Mouse (Mus musculus) embryo, embryonic 11.5 days (tissue): ENCODE measurements around the gene Fam163a.
"Not testable (repeated sequence)": the region's sequence is repeated elsewhere in the genome, so short reads cannot be mapped to it uniquely, and the experiment has no call there.

ENCODE experiments used
- DNase-seq: peaks from one replicate; pipeline ENCODE4 v3.0.0-alpha.2; 2012; ENCODE audit warnings: low read depth, low spot score

Fam163a gene

DNA sequence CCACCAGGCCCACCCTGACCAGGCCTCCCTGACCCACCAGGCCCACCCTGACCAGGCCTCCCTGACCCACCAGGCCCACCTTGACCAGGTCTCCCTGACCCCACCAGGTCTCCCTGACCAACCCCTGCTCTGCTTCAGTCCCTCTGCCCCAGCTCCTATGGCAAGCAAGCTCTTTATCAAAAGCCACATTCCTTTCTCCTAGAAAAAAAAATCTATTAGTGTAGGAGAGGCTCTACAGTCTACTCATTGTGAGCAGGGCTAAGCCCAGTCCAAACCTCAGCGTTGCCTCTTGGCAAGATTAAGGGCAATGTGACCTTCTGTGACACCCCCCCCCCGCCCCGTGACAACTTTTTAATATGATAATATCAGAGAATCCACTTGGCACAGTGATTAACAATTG, 120.2 kb downstream of the Fam163a start:
- DNase-seq = no peak

DNA sequence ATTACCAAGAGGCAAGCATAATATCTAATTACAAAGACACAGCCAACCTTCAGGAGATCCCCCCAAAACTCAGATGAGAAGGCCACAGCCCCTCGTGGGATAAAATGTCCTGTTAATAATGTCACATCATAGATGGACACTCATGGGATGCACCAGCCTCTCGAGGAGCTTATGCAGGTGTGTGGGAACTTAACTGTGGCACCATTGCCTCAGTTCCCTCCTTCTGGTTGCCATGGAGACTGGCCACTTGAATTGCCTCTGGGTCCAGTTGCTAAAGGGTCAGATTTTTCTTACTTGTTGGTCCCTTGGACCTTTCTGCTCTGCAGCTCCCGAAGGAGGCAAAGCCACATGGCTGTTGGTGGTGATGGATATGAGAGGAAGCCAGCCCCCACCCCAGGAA, 127.2 kb downstream of the Fam163a start:
- no peak for DNase-seq

DNA sequence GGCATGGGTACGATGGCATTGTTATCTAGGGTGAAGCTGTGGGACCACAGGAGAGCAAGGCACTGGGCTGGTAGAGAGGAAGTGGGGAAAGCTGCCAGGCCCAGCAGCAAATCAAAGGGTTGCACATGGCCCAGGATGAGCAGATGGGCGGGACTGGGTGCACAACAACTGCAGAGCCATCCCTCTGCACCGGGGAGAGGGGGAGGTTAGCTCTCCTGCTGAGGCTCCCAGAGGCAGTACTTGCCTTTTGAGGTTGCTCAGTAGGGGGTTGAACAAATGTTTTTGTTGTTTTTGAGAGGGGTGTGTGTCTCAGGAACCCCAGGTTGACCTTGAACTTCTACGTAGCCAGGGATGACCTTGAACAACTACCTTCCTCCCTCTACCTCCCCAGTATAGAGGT, 128.4 kb downstream of the Fam163a start:
- no peak for DNase-seq

DNA sequence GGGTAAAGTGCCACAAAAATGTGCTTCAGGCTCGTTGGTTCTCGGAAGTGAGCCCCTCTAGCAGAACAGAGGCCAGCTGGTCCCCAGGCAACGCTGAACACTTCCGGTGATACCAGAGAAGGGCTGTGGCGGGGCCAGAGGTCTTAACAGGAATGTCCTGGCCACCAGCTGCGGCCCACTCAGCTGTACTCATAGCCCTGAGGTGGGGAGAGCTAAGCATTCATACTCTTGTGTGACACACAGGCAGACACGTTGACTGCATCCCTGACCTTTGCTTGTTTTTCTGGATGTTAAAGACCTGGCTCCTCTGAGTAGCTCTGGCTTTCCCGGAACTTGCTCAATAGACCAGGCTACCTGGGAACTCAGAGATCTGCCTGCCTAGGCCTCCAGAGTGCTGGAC, 130.3 kb downstream of the Fam163a start:
- no peak for DNase-seq

DNA sequence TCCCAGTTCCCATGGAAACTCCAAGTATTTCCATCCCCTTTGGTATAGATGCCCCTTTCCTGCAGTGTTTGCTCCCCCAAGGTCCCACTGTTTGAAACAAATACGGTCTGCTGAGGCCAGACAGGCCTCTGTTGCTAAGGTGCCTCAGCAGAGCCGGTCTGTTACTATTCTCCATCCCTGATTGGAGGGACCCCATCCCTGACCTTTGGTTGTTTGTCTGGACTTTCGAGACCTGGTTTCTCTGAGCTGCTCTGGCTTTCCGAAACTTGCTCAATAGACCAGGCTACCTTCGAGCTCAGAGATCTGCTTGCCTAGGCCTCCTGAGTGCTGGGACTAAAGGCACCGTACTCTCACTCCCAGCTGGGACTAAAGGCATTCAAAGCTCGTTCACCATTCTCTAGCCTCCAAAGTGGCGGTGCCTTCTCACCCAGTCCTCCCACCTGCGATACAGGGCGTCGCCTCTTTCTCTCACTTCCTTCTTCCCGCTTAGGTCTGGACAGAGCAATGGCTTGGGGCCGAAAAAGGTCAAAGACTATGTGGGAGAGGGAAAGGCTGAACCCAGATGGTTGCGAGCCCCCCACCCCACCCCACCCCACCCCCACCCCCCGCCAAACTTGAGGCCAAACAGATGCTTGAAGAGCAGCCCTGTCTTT, 131.5 kb downstream of the Fam163a start:
- no peak for DNase-seq

DNA sequence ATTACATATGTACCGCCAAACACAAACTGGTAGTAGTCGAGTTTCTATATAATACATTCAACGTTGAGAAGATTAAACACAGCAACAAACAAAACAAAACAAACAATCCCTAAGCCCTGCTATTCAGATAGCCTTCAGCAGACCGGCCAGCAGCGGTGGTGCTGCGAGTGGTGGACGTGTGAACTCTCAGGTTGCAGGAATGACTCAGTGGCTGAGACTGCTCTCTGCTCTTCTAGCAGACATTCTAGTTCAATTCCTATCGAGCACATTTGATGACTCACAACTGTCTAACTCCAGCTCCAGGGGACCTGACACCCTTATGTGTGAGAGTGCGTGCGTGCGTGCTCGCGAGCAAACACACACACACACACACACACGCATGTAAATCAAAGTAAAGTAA, 134.7 kb downstream of the Fam163a start:
- DNase-seq = no peak

DNA sequence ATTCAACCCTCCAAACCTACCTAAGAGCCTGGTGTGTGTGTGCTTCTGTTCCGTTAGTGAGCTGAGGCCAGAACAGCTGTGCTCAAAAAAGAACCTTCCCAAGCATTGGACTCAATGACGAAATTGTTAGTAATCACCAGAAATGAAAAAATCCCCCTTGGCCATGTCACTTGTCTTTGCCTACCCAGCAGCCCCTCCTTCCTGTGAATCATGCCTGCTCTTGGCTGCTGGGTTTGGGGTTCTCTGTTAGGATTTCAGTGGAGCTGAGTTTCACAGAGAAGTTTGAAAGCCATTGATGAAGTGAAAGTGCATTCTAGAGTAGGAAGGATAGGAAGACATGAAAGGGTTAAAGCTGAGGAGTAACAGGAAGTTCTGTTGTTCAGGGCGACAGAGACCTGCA, 138.7 kb downstream of the Fam163a start:
- no peak for DNase-seq

DNA sequence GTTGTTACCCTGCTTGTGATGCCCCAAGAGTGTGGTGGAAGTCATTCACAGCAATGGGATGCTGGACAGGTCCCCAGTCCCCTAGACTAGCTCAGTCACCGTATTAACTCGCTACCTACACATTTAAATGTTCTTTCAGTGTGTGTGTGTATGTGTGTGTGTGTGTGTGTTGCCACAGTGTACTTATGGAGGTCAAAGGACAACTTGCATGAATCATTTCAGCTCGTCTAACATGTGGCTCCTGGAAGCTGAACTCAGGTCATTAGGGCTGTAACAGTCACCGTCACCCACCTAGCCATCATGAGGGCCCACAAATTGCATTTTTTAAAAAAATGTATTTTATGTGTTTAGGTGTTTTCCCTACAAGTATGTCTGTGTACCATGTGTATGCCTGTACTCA, 142.6 kb downstream of the Fam163a start:
- no peak for DNase-seq

DNA sequence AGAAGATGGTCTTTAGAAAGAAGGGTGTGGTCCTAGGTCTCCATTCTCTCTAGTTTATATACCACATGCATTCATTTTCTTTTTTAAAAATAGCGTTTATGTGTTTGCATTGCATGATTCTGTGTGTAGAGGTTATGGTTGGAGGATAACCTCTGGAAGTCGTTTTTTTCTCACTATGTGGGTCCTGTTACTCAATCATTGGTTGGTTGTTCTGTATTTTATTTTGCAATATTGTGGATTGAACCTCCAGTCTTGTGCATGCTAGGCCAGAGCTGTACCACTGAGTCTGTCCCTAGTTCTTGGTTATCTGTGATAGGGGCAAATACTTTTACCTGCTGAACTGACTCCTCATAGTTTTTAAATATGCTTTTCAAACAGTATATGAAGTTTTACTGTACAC, 146.6 kb downstream of the Fam163a start:
- DNase-seq = no peak

DNA sequence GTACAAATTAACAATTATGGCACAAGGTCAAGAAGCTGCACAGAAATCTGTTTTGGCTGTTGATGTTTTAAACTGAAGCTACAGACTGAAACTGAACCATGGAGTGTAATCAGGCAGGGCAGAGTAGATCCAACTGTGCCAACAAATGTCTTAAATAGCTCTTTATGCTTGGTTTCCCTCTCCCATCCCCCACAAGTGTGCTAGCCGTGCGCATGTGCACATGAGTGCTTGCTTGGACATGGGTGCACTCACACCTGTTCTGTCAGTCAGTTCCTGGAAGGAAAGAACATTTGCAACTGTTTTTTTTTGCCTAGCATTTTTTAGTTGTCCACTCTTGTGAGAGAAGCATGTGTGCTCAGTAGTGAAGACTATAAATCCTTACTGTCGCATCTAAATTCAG, 158.1 kb downstream of the Fam163a start:
- DNase-seq = no peak

DNA sequence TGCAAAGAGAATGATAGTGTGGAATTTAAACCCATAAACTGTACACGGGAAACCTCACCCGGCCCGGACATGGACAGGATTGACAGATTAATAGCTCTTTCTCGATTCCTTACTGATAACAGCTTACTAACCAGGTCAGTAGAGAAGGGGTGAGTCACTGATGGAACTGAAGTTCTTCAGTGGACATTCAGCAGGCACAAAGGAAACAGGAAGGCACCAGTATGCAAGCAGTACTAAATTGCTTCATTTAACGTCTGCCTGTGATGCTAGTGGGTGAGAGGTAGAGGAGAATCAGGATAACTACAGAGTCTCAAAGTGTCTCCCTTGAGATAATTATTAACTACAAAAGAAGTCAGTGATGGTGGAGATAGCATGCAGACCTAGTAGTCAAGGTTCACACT, 160.6 kb downstream of the Fam163a start:
- DNase-seq = no peak

DNA sequence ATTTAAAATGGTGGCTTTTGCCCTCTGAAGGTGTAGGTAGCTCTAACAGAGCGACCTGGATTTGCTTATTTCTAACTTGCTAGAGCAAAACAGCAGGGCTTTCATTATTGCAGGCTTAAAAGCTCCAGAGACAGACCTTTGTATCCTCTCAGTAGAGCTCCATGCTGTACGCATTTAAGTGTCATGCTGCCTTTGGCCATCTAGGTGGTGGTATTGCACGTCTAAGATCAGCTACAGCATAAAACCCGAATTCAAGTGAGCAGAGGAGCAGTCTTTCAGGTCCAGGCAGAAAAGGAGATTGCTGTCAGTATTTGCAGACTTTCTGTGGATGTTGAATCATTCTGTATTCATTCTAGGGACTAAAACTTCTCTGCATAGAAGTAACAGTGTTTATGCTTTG, 161.8 kb downstream of the Fam163a start:
- DNase-seq = peak; percentile 23

DNA sequence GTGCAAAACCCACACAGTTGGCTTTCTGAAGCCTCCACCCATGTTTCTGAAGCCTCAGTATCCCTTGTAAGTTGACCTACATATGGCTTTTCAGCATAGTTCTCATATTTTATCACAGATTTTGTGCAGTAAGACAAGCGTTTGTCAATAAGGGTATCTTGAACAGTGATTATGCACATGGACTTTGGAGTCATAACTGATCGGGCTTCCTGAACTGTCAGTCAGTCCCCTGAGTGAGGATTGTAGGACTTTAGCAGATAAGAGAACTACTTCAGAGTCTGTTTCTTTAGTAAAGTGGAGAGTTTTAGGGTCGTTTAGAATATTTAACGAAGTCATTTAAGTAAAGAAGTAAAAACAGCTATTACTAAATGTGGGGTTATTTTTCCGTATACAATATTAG, 162.3 kb downstream of the Fam163a start:
- no peak for DNase-seq

DNA sequence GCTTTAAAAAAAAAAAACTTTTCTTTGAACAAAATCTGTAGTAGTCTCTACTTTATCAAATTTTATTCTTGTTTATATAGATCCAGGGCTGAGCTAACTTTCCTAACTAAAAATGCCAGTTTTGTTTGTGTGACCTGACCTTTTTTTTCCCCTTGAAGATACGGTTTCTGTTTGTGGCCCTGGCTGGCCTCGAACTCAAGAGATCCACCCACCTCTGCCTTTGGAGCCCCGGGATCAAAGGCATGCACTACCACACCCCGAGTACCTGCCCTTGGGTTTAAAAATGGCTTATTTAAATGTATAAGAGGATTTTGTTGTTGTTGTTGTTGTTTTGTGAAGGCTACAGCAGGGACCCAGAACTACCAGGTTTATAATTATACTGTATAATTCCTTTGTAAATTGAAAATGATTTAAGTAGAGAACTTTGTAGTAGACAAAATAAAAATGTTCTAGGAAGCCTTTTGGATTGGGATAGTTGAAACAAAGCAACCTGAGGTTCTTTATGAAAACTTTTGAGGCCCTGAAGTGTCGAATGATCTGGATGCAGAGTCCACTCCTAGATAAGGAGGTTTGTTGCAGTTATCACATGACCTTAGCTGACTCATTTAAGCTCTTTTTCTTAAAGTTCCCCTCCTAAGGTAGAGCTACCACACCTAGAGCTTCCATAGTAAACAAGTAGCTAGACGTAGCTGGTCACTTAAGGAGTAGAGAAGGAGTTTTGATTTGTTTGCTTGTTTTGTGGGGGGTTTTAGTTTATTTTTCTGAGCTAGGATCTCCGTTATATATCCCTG, 163.2 kb downstream of the Fam163a start:
- no peak for DNase-seq

DNA sequence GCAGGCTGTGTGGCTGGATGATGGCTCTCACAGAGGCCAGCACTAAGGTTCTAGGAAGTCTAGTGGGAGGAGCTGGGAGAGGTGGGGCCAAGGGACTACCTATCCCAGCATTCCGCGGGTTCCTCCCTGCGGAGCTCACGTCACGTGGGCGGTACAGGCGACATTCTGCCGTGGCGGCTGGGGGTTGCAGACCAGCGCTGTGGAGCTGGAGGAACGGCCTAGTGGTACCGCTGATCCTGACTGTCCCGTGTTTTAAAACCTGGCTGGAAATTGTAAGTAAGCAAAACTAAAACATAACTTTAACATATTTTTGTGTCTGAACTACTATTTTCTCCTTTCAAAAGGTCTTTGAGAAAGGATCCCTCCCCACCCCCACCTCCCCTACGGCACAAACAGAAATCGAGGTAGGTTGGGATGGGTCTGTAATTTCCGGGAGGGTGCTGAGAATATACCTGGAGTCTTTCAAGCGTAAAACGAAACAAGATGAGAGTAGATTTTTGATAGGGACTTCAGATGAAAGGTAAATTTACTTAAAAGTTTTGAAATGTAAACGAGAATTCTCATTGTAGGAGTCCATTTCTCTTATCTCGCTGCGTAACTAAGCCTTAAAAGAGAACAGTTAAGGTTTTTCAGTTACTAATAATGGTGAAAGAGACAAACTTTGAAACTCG, 164.0 kb downstream of the Fam163a start:
- peak; percentile 87 for DNase-seq

DNA sequence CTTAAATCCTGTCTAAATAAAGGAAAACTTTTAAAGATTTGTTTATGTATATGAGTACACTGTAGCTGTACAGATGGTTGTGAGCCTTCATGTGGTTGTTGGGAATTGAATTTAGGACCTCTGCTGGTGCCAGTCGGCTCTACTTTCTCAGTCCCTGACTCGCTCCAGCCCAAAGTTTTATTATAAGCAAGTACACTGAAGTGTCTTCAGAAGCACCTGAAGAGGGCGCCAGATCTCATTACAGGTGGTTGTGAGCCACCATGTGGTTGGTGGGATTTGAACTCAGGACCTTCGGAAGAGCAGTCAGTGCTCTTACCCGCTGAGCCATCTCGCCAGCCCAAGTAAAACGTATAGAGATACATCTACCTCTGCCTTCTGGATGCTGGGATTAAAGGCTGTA, 164.8 kb downstream of the Fam163a start:
- DNase-seq = not testable (repeated sequence)

DNA sequence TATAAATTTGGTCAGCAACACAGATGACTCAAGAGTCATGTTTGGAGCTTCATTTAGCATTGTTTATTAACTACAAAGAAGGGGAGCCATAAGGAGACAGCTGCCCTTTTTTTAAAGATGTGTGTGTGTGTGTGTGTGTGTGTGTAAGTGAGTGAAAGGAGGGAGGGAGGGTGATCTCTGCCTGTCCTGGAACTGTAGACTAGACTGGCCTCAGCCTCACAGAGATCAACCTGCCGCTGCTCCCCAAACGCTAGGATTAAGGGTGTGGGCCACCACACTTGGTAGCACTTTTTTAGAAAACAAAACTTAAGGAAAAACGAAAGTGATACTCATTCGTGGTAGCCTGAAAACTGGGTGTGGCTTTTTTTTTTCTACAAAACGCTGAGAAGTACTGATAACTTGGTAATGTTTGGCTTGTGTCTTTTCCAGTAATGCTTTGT, 167.7 kb downstream of the Fam163a start:
- DNase-seq = no peak

DNA sequence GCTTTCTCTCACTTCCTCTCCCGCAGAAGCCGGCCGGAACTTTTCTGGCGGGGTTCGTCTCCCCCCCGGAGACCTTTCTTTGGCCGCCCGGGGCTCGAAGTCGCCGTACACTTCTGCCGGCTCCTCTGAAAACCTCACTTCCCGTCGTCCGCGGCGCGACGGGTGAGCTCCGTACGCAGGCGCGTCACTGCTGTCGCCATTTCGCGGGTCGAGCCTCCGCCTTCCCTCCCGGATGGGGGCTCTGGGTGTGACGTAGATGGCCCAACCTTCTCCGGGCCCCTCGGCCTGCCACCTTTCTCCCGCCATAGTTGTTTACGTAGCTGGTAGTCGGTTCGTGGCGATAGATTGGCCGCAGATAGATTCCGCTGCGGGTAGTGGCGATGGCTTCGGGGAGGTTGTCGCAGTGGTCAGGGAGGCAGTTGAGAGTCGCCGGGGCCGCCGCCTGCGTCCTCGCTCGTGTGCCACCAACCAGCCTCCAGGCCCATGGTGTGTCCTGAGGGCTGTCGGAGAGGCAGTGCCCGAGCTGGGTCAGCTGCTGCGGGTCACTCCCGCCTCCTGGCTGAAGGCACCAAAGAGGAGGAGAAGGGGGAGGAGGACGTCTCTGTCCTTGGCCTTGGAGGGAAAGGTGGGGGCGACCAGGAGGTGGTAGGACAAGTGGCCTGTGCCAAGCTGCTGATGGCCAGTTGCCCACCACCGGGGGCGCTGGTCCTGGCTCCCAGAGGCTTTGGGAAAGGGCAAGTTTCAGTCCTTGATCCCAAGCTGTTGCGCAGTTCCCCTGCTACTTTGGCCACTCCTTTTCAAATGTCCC, 168.7 kb downstream of the Fam163a start, which contains the start of gene Tor1aip1:
Gene Tor1aip1 (minus strand): TSS at position 551 of the 808 bp plus-strand sequence.
- DNase-seq = peak; percentile 97

DNA sequence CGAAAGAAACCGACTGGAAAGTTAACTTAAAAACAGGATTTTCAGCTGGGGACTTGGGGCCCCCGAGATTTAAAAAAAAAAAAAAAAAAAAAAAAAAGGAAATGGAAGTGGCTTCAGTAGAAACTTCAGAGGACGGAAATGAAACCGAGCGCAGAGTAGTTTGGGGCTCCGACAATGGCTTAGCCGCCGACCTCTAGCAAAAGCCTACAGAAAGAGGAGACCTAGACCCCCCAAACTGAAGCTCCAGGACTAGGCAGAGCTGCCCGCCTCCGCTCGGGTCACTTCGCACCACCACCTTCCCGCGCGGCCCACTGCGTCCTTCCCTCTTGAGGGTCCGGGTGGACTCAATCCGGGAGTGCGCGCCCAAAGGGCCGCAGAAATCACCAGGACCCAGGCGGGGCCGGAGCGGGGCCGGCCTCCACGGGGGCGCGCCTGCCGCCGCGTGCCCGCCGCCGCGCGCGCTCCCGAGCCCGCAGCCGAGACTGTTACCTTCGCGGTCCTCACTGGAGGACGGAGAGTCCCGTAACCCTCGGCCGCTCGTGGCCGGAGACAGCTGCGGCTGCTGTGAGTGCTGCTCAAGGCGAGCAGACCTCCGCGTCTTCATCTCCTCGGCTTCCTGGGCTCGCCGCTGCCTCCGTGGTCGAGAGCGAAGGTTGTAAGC, 169.4 kb downstream of the Fam163a start, which contains the start of gene Tor1aip2:
Gene Tor1aip2 (plus strand): TSS at position 135 of the 661 bp plus-strand sequence.
- peak; percentile 75 for DNase-seq

DNA sequence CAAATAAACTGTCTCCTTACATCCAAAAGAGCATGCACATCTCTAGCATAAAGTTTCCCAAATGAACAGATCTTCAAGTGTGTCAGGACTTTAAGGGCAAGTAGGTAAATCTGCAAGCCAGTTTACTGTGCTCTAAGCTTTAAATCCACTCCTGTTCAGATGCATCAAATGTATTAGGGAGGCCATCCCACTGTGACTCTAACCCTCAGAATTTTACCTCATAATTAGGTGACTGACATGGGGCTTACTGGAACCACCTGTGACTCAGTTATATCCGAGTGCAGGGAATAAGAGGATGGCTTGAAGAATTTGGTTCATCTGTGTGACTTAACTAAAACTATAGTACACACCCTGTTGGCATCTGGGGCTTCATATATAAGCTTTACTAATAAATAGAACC, 170.2 kb downstream of the Fam163a start:
- no peak for DNase-seq

DNA sequence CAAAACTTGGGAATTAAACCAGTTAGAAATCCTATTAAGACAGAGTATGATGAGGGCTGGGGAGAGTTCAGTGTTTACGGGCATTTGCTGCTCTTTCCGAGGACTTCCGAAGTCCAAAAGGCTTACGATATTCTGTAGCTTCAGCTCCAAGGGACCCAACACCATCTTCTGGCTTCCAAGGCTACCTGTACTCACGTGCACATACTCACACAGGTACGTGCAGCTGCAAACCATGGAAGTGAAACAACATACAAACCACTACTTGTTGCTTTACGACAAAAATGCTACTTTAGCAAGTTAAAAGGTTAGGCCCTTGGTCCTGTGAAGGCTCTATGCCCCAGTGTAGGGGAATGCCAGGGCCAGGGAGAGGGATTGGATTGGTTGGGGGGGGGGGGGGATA, 170.9 kb downstream of the Fam163a start:
- no peak for DNase-seq
